8 mouse cellular contexts compared by ENCODE assay signal in genomic region chr2:152332101-152332825, GRCm38 (mm10). TPM values are rescaled to one million over a fixed set of nuclear protein-coding genes. Genes with fewer than 3 reads are reported as not detected.
A peak's percentile ranks its signal among the peaks of the same experiment; 100 is the strongest.
DNase-seq lines count a peak whose midpoint lies in the region; ATAC-seq lines count a peak whose summit lies in the region.

Gene Rbck1 (minus strand): TSS chr2:152332653.

- H3K27ac ChIP-seq in hindbrain, embryonic 13.5 days, result peak within 1 kb of the TSS; percentile 86

- no peaks in the 10 kb centered on the region for H3K9me3 ChIP-seq in hindbrain, embryonic 13.5 days

- under 1% methylated on average over 53 of the region's 54 CpGs for WGBS in hindbrain, embryonic 13.5 days

- DNase-seq in NIH3T3 (ENCODE audit: low read depth), result peak; percentile 93
- DNase-seq in cerebellum, adult 9-11 months, result peak; percentile 97
- DNase-seq in frontal cortex, postnatal 14 days (ENCODE audit: low spot score in 2 of 2), result peak; percentile 76 to 87
- DNase-seq in layer of hippocampus, postnatal 25 days (ENCODE audit: extremely low spot score in 1 of 2, low spot score in 1 of 2), result peak; percentile 62 to 83
- peak; percentile 90 for DNase-seq in lung, postnatal 25 days (ENCODE audit: low spot score)
- DNase-seq in retina, embryonic 14.5 days (ENCODE audit: low spot score), result peak; percentile 91
- peak; percentile 87 for DNase-seq in thymus, postnatal 4 days

- H3K4me3 ChIP-seq in hindbrain, embryonic 13.5 days, result peak within 1 kb of the TSS; percentile 86

- peak within 1 kb of the TSS; percentile 93 for H3K9ac ChIP-seq in hindbrain, embryonic 13.5 days

- H3K36me3 ChIP-seq in hindbrain, embryonic 13.5 days, result peaks cover 25% of the 10 kb centered on the region

- peak within 1 kb of the TSS; percentile 90 for H3K4me2 ChIP-seq in hindbrain, embryonic 13.5 days

- peaks cover 33% of the 10 kb centered on the region for H3K4me1 ChIP-seq in hindbrain, embryonic 13.5 days (replicated peaks)

- H3K27me3 ChIP-seq in hindbrain, embryonic 13.5 days, result no peaks in the 10 kb centered on the region; the same call in 1 of the 2 replicates

- peak; percentile 95 for ATAC-seq in hindbrain, embryonic 13.5 days (ENCODE audit: low FRiP score)

RNA-seq across cellular contexts. Expression of gene Rbck1, which starts in this region (rescaled TPM):
- polyA plus RNA-seq in hindbrain, embryonic 13.5 days (2015; fragmentation: Nextera tagmentation; extraction: Ambion mirVana), result 97.5 and 98.9 TPM in 2 replicates
- 100 to 1,000 TPM in 1 of 2 experiments, 10 to 100 TPM in 1; 96.3 to 110 TPM for total RNA-seq in layer of hippocampus, postnatal 25 days (2021)

Comparison
In these comparisons a context has a peak if more than half of its experiments do, and no peak if none do; other contexts are left out.
1. Peak in every context shown above with its lines: DNase-seq, ATAC-seq, H3K4me3 ChIP-seq and H3K27ac ChIP-seq.